Mouse (Mus musculus) forebrain, embryonic 10.5 days (tissue): ENCODE data around the gene Cachd1. TPM values are rescaled to one million over a fixed set of nuclear protein-coding genes. Genes with fewer than 3 reads are reported as not detected.

ENCODE experiments used
- DNase-seq: peaks from one replicate; pipeline ENCODE4 v3.0.0-alpha.2; 2017; ENCODE audit warnings: low spot score; ENCODE audit errors: extremely low spot score
- H3K27ac ChIP-seq: fragments of 300-500 bp; sonication (generic); 2 replicates; pipeline ENCODE4 v1.5.1; 2016; ENCODE audit warnings: mild to moderate bottlenecking
- H3K27me3 ChIP-seq: fragments of 300-500 bp; sonication (generic); 2 replicates; pipeline ENCODE4 v1.6.1; 2016; ENCODE audit warnings: mild to moderate bottlenecking; ENCODE audit not compliant: poor library complexity, severe bottlenecking
- H3K36me3 ChIP-seq: fragments of 300-500 bp; sonication (generic); replicated peaks from 2 replicates; pipeline ENCODE4 v1.6.1; 2016; ENCODE audit warnings: mild to moderate bottlenecking, moderate library complexity
- H3K4me1 ChIP-seq: fragments of 300-500 bp; sonication (generic); 2 replicates; pipeline ENCODE4 v1.6.1; 2016
- H3K4me3 ChIP-seq: fragments of 300-500 bp; sonication (generic); 2 replicates; pipeline ENCODE4 v1.5.1; 2016; ENCODE audit warnings: mild to moderate bottlenecking, moderate library complexity
- H3K9me3 ChIP-seq: fragments of 300-500 bp; sonication (generic); 2 replicates; pipeline ENCODE4 v1.6.1; 2016; ENCODE audit warnings: mild to moderate bottlenecking, moderate library complexity
- WGBS: fragments of 180-500 bp; shearing (Covaris S2); methylation state at CpG from one replicate; pipeline ENCODE4 v1.1.7; 2016; 5-methylcytosine and 5-hydroxymethylcytosine counted together
- polyA plus RNA-seq: library from polyadenylated mRNA; unstranded; fragments of >200 nt; fragmentation: Nextera tagmentation; extraction: Ambion mirVana; gene quantifications from 2 replicates; pipeline ENCODE4 v1.2.1, GENCODE M21; 2016

The Cachd1 gene
- polyA plus RNA-seq, 1 experiment from 2014 or later: 25.5 TPM

DNA sequence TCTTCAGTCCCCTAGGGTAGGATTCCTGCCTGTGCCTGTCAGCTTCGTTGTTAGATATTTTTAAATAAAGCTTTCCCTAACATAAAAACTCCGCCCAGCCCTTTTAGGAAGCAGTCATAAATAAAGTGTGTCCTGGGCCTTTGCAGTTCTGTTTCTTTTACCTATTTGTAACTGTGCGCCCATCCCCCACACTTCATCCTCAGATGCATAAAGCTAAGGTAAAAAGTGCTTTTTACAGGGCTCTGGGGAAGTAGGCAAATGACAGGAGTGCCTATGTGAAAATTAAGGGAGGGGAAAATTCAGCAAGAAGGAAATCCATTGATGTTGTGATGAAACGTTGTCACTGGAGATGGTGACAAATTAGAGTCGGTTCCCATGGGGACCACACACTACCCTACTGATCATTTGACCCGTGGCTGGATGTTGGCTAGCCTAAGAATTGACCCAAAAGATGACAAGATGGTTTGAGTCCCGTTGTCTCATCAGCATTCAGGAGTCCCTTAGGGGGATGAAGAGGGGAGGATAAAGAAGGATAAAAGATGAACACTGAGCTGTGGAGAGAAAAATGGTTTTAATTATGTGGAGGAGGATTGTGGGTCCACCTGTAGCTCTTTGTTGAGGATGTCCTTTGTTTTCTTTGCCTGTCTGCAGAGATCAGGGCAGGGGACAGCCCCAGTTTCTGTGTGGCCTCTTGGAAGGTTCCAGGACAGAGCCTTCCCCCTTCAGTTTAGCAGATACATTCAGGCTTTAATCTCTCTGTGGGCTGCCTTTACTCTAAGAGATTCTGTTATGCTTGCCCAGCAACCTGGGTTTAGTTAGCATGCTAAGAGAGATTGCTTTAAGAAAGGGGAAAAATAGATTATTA lies 113.9 kb downstream of the Cachd1 start:
- whole genome bisulfite sequencing: 43% methylated on average over 7 of the region's 7 CpGs
- no peaks in the 10 kb centered on the region for H3K9me3 ChIP-seq
- H3K4me1 ChIP-seq: peaks cover 72% of the 10 kb centered on the region
- H3K27ac ChIP-seq: peak overlapping the region; percentile 48; the same call in 1 of the 2 replicates
- no peak overlapping the region for H3K4me3 ChIP-seq
- no peaks in the 10 kb centered on the region for H3K27me3 ChIP-seq
- no peaks in the 10 kb centered on the region for H3K36me3 ChIP-seq
- no peak for DNase-seq

DNA sequence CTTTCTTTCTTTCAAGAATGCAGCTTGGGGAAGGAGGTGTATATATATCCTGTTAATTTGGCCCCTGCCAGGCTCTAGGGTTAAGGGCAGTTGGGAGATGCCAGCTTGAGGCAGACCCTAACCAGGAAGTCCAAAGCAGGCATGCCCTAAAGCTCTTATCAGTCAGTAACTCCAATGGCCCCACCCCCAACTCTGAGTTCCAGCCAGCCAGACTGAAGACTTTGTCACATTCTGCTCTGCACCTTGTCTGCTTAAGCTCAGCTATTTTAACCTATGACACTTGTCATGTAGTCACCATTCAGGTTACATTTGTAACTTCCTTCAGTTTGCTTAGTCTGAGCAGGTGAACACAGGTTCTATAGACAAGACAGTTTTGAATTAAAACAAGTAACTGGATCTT lies 117.3 kb downstream of the Cachd1 start:
- peaks cover 45% of the 10 kb centered on the region for H3K4me1 ChIP-seq

DNA sequence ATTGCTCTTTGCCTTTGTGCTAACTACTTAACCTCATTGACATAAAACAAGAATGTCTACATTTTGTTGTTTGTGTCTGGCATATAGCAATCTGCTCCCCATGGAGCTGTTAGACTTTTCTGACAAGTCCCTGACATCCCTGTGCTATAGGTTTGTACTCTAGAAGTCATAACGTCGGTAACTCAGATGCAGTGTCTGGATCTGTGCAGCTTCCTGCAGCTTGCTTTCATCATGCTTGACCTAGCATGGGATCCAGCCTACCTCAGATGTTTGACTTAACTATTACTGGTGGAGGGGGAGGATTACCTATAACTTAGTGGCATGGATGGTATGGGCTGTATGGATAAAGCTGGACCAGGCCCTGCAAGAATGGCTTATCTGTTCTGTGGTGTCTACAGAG lies 117.7 kb downstream of the Cachd1 start:
- Histone ChIP-seq H3K4me3 (no peak overlapping the region), H3K9me3 (no peaks in the 10 kb centered on the region), H3K27ac (no peak overlapping the region), H3K27me3 (no peaks in the 10 kb centered on the region), H3K4me1 (peaks cover 41% of the 10 kb centered on the region), H3K36me3 (peaks cover 16% of the 10 kb centered on the region)
- 87% methylated on average over 2 of the region's 2 CpGs for WGBS
- DNase-seq: no peak

More for the DNA sequence above, 117.3 kb downstream of the Cachd1 start:
- DNase-seq: no peak
- Histone ChIP-seq H3K4me3 (no peak overlapping the region), H3K27ac (no peak overlapping the region), H3K27me3 (no peaks in the 10 kb centered on the region), H3K9me3 (no peaks in the 10 kb centered on the region), H3K36me3 (peaks cover 12% of the 10 kb centered on the region)

DNA sequence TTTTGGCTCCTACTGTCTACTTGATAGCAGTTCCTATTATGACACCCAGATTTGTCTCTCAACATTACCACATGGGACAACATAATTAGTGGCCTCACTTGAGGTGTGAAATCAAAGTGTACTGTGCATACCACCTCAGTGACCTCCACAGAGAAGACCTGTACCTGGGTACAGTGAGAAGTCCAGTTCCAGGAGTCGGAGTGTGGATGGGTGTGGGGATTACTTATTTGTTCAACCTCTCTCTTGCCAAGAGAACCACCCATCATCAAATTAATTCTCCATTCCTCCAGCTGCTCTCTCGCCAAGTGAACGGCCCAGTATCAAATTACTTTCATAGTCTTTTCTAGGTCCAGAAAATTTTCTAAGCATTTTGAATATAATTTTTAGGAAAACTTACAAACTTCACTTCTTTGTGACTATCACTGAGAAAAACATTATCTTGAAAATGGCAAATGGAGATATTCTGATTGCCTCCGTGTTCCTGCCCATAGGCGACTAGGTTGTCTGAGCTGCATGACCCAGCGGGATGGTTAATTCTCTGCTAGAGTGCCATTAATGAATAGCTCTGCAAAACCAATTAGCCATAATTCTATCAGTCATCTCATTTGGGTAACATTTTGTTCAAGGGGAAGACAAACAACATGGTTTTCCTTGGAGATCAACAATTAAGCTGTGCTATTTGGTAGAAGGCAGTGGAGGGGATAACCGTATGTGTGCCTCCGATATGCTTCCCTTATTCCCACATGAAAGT lies 120.0 kb downstream of the Cachd1 start:
- Histone ChIP-seq H3K4me3 (no peak overlapping the region), H3K4me1 (peaks cover 24% of the 10 kb centered on the region), H3K36me3 (peaks cover 23% of the 10 kb centered on the region), H3K9me3 (no peaks in the 10 kb centered on the region), H3K27me3 (no peaks in the 10 kb centered on the region), H3K27ac (no peak overlapping the region)
- WGBS: 87% methylated on average over 8 of the region's 8 CpGs
- no peak for DNase-seq

DNA sequence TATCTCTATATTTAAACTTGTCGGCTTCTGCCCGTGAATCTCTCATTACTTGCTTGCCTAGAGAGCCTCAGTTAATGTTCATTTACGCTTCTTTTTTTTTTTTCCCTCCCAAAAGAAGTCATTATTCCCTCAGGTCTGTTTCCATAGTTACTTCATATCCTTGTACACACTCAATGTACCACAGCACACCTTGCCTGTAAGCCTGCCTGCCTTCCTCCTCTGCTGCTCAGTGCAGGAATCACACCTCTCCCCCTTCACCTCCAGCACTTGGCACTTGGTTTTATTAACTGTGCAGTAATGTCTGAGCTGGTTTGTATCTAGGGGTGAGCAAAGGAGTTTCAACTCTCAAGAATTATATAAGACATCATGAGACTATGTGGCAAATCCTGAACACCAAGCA lies 121.5 kb downstream of the Cachd1 start:
- H3K36me3 ChIP-seq: peaks cover 31% of the 10 kb centered on the region
- no peak overlapping the region for H3K4me3 ChIP-seq
- no peak for DNase-seq
- H3K9me3 ChIP-seq: no peaks in the 10 kb centered on the region
- no peaks in the 10 kb centered on the region for H3K27me3 ChIP-seq
- H3K27ac ChIP-seq: no peak overlapping the region
- peaks cover 34% of the 10 kb centered on the region for H3K4me1 ChIP-seq
- WGBS: 92% methylated on average over 3 of the region's 3 CpGs

DNA sequence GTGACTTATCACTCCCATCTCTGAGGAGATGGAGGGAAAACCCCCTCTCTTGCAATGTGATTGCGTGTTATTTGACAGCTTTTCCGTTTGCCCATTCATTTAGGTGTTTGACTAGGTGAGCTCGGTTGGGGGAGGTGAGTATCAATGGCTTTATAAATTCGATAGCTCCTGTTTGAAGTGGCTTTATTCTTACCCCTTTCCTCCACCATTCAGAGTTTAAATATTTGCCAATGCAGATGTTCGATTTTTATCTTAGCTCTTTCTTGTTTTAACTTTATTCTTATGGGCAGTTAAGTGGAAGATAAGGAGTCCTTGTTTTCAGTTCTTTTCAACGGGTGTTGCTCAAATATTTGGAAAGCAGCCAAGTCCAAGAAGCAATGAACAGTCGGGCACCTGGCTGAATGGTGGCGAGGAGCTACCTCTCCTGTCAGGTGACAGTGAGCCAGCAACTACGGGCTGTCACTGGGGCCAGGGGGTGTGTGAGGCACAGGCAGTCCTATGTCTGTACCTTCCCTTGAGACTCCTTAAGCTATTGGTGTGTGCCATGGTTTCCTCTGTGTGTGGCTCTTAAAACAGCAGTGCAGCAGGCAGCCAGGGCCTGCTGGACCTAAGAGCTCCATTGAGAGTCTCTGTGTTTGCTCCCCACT lies 133.3 kb downstream of the Cachd1 start:
- 80% methylated on average over 9 of the region's 9 CpGs for WGBS
- peaks cover 72% of the 10 kb centered on the region for H3K4me1 ChIP-seq
- H3K27me3 ChIP-seq: no peaks in the 10 kb centered on the region
- H3K4me3 ChIP-seq: no peak overlapping the region
- H3K27ac ChIP-seq: peak overlapping the region; percentile 65; the same call in 1 of the 2 replicates
- H3K9me3 ChIP-seq: no peaks in the 10 kb centered on the region
- no peaks in the 10 kb centered on the region; the same call in 1 of the 2 replicates for H3K36me3 ChIP-seq
- DNase-seq: no peak

DNA sequence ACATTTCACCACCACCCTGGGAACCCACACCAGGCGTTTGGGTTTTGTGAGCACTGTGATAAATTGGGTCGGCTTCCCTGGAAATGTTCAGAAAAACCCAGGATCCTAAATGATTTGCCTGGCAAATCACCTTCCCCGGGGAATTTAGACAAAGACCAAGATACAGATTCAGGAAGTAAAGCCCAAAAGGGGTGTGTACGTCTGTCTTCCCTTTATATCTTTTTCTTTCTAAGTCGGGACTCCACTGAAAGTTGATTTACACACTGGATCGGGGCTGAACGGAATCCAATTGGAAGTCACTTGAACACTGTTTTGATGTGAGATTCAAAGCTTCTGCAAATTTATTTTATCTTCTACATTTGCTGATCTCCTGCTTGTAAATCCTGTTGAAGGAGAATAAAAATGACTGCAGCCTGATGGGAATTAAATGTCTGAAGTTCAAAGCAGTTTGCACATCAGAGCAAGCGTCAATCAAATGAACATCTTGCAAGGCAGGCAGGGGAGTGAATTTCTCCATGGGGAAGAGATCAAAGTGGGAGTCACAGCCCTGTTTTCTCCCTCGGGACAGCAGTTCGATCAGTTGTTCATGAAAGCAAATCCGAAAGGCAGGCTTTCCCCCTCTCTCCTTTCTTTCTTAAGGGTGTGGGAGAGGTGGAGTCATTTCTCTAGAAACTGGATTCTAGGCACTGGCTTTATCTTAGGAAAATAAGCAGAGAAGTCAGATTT lies 134.3 kb downstream of the Cachd1 start:
- Histone ChIP-seq H3K9me3 (no peaks in the 10 kb centered on the region), H3K4me1 (peaks cover 69% of the 10 kb centered on the region), H3K27me3 (no peaks in the 10 kb centered on the region), H3K4me3 (no peak overlapping the region), H3K36me3 (no peaks in the 10 kb centered on the region; the same call in 1 of the 2 replicates), H3K27ac (peak overlapping the region; percentile 65; the same call in 1 of the 2 replicates)
- no peak for DNase-seq
- 23% methylated on average over 11 of the region's 11 CpGs for WGBS

DNA sequence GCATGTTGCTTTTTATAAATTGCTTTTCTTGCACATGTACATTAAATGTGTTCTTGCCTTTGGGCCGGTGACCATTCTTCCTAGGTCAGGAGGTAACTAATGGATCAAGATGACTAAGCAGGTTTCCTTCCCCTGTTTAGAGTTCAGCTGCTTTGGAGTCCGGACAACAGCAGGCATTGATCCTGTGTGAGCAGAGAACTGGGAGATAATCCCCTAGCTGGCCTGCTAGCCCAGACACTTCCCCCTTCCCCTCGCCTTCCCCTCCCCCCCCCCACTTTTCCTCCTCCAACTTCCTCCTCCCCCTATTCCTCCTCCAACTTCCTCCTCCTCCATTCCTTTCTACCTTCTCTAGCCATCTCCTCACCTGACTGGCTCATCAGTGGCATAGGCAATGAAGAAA lies 135.2 kb downstream of the Cachd1 start:
- Histone ChIP-seq H3K9me3 (no peaks in the 10 kb centered on the region), H3K4me1 (peaks cover 69% of the 10 kb centered on the region), H3K36me3 (peaks cover under 1% of the 10 kb centered on the region; the same call in 1 of the 2 replicates), H3K27ac (peak overlapping the region; percentile 35; the same call in 1 of the 2 replicates), H3K27me3 (no peaks in the 10 kb centered on the region), H3K4me3 (no peak overlapping the region)
- 9% methylated on average over 3 of the region's 3 CpGs for WGBS
- DNase-seq: no peak

DNA sequence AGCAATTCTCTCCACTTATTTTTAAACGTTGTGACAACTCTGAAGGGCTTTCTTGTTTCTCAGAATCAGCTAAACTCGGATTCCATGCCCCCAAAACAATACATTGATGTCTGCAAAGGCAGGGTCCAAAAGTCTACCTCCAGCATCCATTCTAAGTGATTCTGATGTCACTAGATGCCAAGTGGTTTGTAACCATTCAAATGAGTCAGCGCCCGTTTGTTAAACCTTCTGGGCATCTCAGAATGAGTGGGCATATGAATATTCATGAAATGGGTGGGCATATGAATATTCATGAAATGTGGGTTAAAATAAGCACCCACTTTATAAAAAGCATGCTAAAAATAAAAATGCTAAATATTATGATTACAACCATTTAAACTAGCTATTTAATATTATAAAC lies 137.2 kb downstream of the Cachd1 start:
- no peaks in the 10 kb centered on the region for H3K27me3 ChIP-seq
- H3K36me3 ChIP-seq: peaks cover 15% of the 10 kb centered on the region
- H3K4me1 ChIP-seq: peaks cover 51% of the 10 kb centered on the region
- no peak overlapping the region for H3K4me3 ChIP-seq
- H3K9me3 ChIP-seq: no peaks in the 10 kb centered on the region
- no peak overlapping the region for H3K27ac ChIP-seq
- WGBS: 82% methylated on average over 4 of the region's 4 CpGs
- no peak for DNase-seq

DNA sequence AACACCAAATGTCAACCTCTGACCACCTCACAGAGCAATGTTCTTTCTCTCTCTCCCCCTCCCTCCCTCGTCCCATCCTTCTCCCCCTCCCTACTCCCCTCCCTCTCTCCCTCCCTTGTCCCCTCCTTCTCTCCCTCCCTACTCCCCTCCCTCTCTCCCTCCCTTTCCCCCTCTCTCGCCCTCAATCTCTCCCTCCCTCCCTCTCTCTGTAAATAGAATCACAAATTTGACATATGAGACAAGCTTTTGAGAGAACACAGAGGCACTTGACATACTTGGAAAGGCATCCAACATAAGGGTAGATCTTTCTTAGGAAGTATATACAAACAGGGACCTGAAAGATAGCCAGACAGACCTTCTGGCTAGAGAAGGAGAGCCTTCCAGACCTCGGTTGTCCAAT lies 138.1 kb downstream of the Cachd1 start:
- no peak for DNase-seq
- H3K27ac ChIP-seq: no peak overlapping the region
- WGBS: 57% methylated on average over 3 of the region's 3 CpGs

DNA sequence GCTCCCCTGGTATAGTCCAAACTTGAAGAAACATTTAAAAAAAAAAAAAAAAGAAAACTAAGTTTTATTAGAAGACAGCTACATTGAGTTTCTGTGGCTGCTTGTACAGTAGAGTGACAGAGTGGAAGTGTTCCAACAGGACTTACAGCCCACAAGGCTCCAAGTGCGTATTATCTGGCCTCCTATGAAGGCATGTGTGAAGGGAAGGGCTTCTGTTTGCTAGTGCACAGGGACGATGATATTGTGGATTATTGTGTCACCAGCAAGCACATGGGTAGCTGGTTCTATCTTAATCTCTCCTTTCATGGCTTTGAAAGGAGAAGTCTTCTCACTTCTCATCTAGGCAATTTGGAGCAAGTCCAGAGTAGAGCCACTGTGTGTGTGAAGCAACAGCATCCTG lies 138.6 kb downstream of the Cachd1 start:
- H3K27ac ChIP-seq: no peak overlapping the region
- H3K9me3 ChIP-seq: no peaks in the 10 kb centered on the region
- peaks cover 38% of the 10 kb centered on the region for H3K4me1 ChIP-seq
- WGBS: 92% methylated on average over 2 of the region's 2 CpGs
- no peaks in the 10 kb centered on the region for H3K27me3 ChIP-seq
- no peak for DNase-seq
- no peak overlapping the region for H3K4me3 ChIP-seq
- peaks cover 29% of the 10 kb centered on the region for H3K36me3 ChIP-seq

More for the DNA sequence above, 138.1 kb downstream of the Cachd1 start:
- Histone ChIP-seq H3K4me3 (no peak overlapping the region), H3K36me3 (peaks cover 23% of the 10 kb centered on the region), H3K27me3 (no peaks in the 10 kb centered on the region), H3K9me3 (no peaks in the 10 kb centered on the region), H3K4me1 (peaks cover 42% of the 10 kb centered on the region)

DNA sequence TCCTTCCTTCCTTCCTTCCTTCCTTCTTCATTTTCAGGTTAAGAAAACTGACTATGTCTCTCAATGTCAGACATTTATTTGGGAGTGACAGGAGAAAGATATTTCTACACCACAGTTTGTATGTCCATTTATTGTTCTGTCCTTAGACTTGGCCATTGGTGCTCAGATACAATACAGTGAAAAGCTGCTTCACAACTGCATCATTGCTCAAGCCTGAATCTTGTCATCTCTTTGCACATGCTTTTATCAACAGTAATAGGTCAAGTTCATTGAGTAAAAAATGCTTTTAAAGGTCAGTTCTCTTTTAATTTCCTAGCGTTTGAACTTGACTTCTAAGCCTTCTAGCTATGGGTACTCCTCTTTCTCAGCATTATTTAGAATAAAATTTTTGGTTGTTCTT lies 141.0 kb downstream of the Cachd1 start:
- H3K27ac ChIP-seq: no peak overlapping the region
- H3K27me3 ChIP-seq: no peaks in the 10 kb centered on the region
- H3K4me3 ChIP-seq: no peak overlapping the region
- peaks cover 32% of the 10 kb centered on the region for H3K4me1 ChIP-seq
- DNase-seq: no peak
- 90% methylated on average over 1 of the region's 1 CpGs for WGBS
- H3K36me3 ChIP-seq: peaks cover 53% of the 10 kb centered on the region
- no peaks in the 10 kb centered on the region for H3K9me3 ChIP-seq
